Mouse (Mus musculus) limb, embryonic 14.5 days (tissue): ENCODE results near the gene Lamb3. TPM values are rescaled to one million over a fixed set of nuclear protein-coding genes. Genes with fewer than 3 reads are reported as not detected.
A peak's percentile ranks its signal among the peaks of the same experiment; 100 is the strongest.

Experiments used
- ATAC-seq: fragments of 200-750 bp; cut with Nextera tagmentation; 2 replicates; pipeline ENCODE4 v1.8.0; 2017; ENCODE audit warnings: low read depth, moderate number of reproducible peaks, moderate TSS enrichment; ENCODE audit not compliant: low FRiP score
- DNase-seq: peaks from one replicate; pipeline ENCODE4 v3.0.0-alpha.2; 2015; ENCODE audit warnings: low spot score
- H3K27ac ChIP-seq: fragments of 300-500 bp; sonication (generic); replicated peaks from 2 replicates; pipeline ENCODE4 v1.5.1; 2014; ENCODE audit warnings: low read depth, mild to moderate bottlenecking, low read length, moderate library complexity, mixed read lengths
- H3K27me3 ChIP-seq: fragments of 300-500 bp; sonication (generic); 2 replicates; pipeline ENCODE4 v1.6.1; 2014; ENCODE audit warnings: low read length, mixed read lengths; ENCODE audit not compliant: control insufficient read depth, insufficient read depth
- H3K36me3 ChIP-seq: fragments of 300-500 bp; sonication (generic); 2 replicates; pipeline ENCODE4 v1.6.1; 2014; ENCODE audit warnings: mild to moderate bottlenecking, low read length, moderate library complexity, mixed read lengths; ENCODE audit not compliant: control insufficient read depth, insufficient read depth
- H3K4me1 ChIP-seq: fragments of 300-500 bp; sonication (generic); 2 replicates; pipeline ENCODE4 v1.6.1; 2014; ENCODE audit warnings: antibody characterized with exemption, low read length, mixed read lengths; ENCODE audit not compliant: control insufficient read depth, insufficient read depth
- H3K4me2 ChIP-seq: fragments of 300-500 bp; sonication (generic); replicated peaks from 2 replicates; pipeline ENCODE4 v1.6.1; 2014; ENCODE audit warnings: low read depth, mild to moderate bottlenecking, low read length, moderate library complexity; ENCODE audit not compliant: severe bottlenecking
- H3K4me3 ChIP-seq: fragments of 300-500 bp; sonication (generic); replicated peaks from 2 replicates; pipeline ENCODE4 v1.5.1; 2014; ENCODE audit warnings: low read length
- H3K9ac ChIP-seq: fragments of 300-500 bp; sonication (generic); 2 replicates; pipeline ENCODE4 v1.6.1; 2014; ENCODE audit warnings: mild to moderate bottlenecking, low read depth, low read length, moderate library complexity; ENCODE audit not compliant: severe bottlenecking
- H3K9me3 ChIP-seq: fragments of 300-500 bp; sonication (generic); 2 replicates; pipeline ENCODE4 v1.6.1; 2016; ENCODE audit warnings: low read length; ENCODE audit not compliant: control insufficient read depth
- POLR2A ChIP-seq: fragments of 200-500 bp; IDR thresholded peaks from 2 replicates; pipeline ENCODE4 v1.8.0; 2012; ENCODE audit warnings: inconsistent platforms, mild to moderate bottlenecking, moderate library complexity, borderline replicate concordance; ENCODE audit not compliant: insufficient read depth, insufficient read length; ENCODE audit errors: extremely low read depth
- WGBS: fragments of 180-500 bp; shearing (Covaris S2); extraction: QIAGEN DNeasy Blood & Tissue Kit; methylation state at CpG from one replicate; pipeline ENCODE4 v1.1.7; 2014; 5-methylcytosine and 5-hydroxymethylcytosine counted together
- polyA plus RNA-seq, 2 experiments: library from polyadenylated mRNA; depleted of rRNA in 1 of 2; stranded (reverse) in 1 of 2; unstranded in 1 of 2; fragments of >200 nt; fragmentation: Nextera tagmentation in 1 of 2; extraction: Ambion mirVana in 1 of 2; gene quantifications; 2 replicates each; pipeline versions ENCODE4 v1.2.1 to v1.2.3; 2012 to 2014

The Lamb3 gene
- polyA plus RNA-seq, 2 experiments = 4.0 to 4.6 TPM

DNA sequence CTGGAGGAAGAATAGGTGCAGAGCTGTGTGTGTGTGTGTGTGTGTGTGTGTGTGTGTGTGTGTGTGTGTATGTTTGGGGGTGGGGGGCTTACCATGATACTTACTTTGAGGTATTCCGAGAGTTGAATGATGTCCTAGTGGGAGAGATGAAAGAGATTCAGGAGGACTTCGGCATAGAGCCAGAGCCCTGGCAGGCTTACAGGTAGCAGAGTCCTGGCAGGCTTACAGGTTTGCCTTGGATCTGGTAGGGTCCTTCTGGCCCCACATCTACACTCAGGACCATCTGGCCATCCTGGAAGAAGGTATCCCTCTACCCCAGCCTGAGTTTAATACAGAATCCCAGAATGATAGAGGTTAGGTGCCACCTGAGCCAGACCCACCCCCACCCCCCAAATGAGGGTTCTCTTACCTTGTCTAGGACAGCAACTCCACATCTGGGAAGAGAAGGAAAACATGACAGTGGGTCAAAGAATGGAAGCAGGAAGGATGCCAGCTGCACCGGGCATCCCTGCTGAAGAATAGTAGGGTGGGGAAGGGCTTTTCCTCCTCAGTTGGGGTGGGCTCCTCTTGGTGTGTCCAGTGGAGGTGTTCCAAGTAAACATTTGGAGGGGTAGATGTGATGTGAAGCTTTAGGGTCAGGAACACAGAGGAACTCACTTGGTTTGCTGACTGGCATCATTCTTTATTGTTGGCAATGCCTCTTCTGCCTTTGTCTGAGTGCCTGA lies 12.9 kb upstream of the Lamb3 start:
- peaks cover 14% of the 10 kb centered on the region for H3K4me1 ChIP-seq
- WGBS = 82% methylated on average over 3 of the region's 3 CpGs
- no peaks in the 10 kb centered on the region for H3K27me3 ChIP-seq
- no peak for TF ChIP-seq POLR2A
- no peak overlapping the region for H3K9ac ChIP-seq
- H3K4me2 ChIP-seq = no peak overlapping the region
- H3K4me3 ChIP-seq = no peak overlapping the region
- no peak overlapping the region for H3K27ac ChIP-seq
- no peak for DNase-seq
- ATAC-seq = no peak
- H3K9me3 ChIP-seq = no peaks in the 10 kb centered on the region
- H3K36me3 ChIP-seq = no peaks in the 10 kb centered on the region

DNA sequence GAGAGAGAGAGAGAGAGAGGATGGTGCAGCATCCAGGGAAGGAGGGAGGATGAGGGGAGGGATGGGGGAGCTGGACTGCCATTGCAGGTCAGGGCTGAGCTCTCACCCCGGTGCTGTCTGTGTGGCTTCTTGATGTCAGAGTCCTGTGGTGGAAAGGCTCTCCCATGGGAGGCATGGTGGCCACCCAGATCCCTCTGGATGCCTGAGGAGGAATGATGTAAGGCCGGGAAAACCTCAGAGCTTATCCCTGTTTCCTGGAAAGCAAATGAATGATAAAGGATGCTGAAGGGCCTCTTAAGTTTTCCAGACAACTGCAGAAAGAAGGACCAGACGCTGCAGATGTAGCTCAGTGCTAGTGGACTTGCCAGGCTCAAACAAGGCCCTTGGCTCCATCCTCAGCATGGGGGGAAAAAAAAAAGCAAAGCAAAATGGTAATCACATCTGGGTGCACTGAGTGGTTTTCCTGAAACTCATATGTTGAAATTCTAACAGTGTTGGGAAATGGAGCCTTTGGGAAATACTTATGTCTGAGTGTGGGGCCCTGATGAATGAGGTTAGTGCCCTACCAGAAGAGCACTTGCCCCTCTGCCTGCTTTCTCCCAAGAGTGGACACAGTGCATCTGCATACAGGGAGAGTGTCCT lies 12.2 kb upstream of the Lamb3 start:
- H3K9me3 ChIP-seq = no peaks in the 10 kb centered on the region
- TF ChIP-seq POLR2A = no peak
- no peak overlapping the region for H3K27ac ChIP-seq
- H3K4me2 ChIP-seq = no peak overlapping the region
- no peaks in the 10 kb centered on the region for H3K36me3 ChIP-seq
- H3K4me1 ChIP-seq = peaks cover 7% of the 10 kb centered on the region
- no peak for DNase-seq
- no peaks in the 10 kb centered on the region for H3K27me3 ChIP-seq
- no peak overlapping the region for H3K9ac ChIP-seq
- no peak for ATAC-seq
- no peak overlapping the region for H3K4me3 ChIP-seq
- 71% methylated on average over 3 of the region's 3 CpGs for WGBS

DNA sequence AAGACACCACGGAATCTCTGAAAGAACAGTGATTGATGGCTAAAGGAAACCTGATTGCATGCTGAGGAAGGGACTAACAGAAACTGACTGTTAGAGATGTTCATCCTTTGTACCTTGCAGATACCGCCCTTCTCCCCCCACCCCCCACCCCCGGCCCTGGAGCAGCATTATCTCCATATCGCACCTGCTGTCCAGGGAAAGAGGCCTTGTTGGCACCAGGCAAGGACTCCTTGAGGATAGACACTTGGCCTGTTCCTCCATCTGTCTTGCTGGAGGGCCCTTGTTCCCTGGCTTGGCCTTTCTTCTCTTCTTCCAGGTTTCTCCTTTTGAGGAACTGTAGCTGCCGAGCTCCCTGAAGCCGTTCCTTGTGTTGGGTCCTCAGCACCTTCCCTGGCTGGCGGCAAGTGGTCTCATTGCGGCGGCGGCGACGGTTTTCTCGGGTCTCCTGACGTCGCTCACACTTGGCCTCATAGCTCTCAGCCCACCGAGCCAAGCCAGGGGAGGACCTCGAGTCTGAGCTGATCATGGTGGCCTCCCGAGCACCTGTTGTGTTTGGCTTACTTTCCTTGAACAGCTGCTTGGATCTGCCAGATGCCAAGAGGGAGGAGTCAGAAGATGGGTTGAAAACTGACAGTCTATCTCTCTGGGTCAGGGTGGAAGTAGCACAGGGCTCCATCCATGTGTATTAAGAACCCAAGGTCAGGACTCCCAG lies 9.8 kb upstream of the Lamb3 start:
- WGBS = 87% methylated on average over 18 of the region's 18 CpGs
- Histone ChIP-seq H3K9ac (no peak overlapping the region), H3K9me3 (no peaks in the 10 kb centered on the region), H3K4me2 (no peak overlapping the region), H3K4me1 (peaks cover 3% of the 10 kb centered on the region; the same call in 1 of the 2 replicates), H3K27me3 (no peaks in the 10 kb centered on the region), H3K27ac (no peak overlapping the region), H3K36me3 (no peaks in the 10 kb centered on the region), H3K4me3 (no peak overlapping the region)
- DNase-seq = no peak
- ATAC-seq = peak; percentile 69; the same call in 1 of the 2 replicates
- TF ChIP-seq POLR2A = no peak

DNA sequence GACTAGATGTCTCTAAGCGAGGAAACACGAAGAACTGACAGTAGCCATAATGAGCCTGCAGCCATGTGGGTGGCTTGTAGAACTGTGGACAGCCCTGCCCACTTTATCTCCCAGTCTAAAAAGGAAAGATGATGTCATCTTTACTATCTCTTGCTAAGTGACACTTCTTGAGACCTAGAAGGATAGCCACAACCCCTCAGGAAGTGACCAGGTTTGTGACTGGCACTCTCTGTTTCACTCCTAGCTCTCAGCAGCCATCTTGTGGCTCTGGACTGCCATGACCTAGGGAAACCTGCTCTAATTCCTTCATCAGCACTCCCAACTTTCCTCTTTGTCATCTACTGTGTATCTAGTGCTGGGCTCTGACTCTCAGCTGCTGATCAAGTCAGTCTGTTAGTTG lies 9.2 kb upstream of the Lamb3 start:
- Histone ChIP-seq H3K4me1 (peaks cover 3% of the 10 kb centered on the region; the same call in 1 of the 2 replicates), H3K9me3 (no peaks in the 10 kb centered on the region), H3K27ac (no peak overlapping the region), H3K4me2 (no peak overlapping the region), H3K4me3 (no peak overlapping the region), H3K36me3 (no peaks in the 10 kb centered on the region), H3K9ac (no peak overlapping the region), H3K27me3 (no peaks in the 10 kb centered on the region)
- DNase-seq = no peak
- ATAC-seq = no peak
- no peak for TF ChIP-seq POLR2A
- 81% methylated on average over 2 of the region's 2 CpGs for WGBS

DNA sequence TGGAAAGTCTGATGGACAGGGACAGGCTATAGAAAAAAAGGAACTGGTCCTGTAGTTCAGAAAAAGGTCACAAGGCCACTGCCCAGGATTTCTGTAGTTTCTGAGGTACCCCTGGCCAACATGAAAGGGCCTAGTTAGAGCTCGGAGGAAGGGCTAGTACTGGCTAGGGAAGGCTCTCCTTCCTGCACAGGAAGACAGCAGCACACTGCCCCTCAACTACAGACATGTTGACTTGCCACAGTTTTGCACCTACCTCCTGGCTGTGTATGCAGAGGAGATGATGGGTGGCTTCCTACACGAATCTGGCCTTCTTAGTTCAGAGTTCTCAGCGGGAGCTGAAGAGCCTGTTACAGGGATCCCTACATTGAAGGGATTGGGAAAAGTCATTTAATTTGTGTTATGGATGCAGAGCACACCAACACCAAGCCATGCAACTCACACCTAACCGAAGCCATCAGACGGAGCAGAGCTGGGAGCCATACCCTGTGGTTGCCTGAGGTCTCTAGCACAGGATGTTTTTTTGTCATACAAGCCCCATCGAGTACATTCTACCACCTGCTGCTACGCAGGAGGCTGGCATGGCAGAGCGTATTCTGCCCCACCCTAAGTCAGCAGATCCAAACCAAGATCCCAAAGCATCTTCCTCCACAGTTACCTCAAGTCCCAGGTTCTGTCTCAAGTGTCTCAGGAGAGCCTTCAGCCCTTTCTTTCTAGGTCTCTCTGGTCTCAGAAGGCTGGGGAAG lies 6.7 kb upstream of the Lamb3 start:
- no peak for TF ChIP-seq POLR2A
- Histone ChIP-seq H3K4me1 (no peaks in the 10 kb centered on the region), H3K4me2 (no peak overlapping the region), H3K36me3 (no peaks in the 10 kb centered on the region), H3K9me3 (no peaks in the 10 kb centered on the region), H3K27me3 (no peaks in the 10 kb centered on the region), H3K4me3 (no peak overlapping the region), H3K27ac (no peak overlapping the region), H3K9ac (no peak overlapping the region)
- no peak for DNase-seq
- 75% methylated on average over 8 of the region's 8 CpGs for WGBS
- no peak for ATAC-seq
